Mouse (Mus musculus): ENCODE data around the gene Arhgef15.

GRCm38 (mm10) chr11:68975085-68975484 is 17.8 kb upstream of the Arhgef15 start, which contains the start of gene Rangrf:
- TF ChIP-seq EP300 (optimal IDR thresholded peaks at IDR 0.05) (no peak), CTCF (IDR thresholded peaks at IDR 0.05; ENCODE audit: low read depth) (no peak)
